Mouse (Mus musculus): Measurements from ENCODE around the gene Cntnap1.

- no peak for TF ChIP-seq POLR2A (IDR thresholded peaks at IDR 0.05; ENCODE audit: borderline replicate concordance, control insufficient read depth, low read depth, low read length)
- no peak for TF ChIP-seq CTCF (IDR thresholded peaks at IDR 0.05; ENCODE audit: control insufficient read depth, insufficient read depth, low read length)
Measured at GRCm38 (mm10) chr11:101224337-101224736, 54.0 kb downstream of the Cntnap1 start.
